Mouse (Mus musculus): Measurements from ENCODE around the gene Cpeb4.

The Cpeb4 gene

GRCm38 (mm10) chr11:31846771-31847468 is 25.1 kb upstream of the Cpeb4 start:
- in situ Hi-C loops (cut with MboI, MseI): no loop called here

GRCm38 (mm10) chr11:31847469-31847805 is 24.6 kb upstream of the Cpeb4 start:
- in situ Hi-C loops (cut with MboI, MseI): no loop called here

GRCm38 (mm10) chr11:31848725-31849124 is 23.3 kb upstream of the Cpeb4 start:
- in situ Hi-C loops (cut with MboI, MseI): no loop called here

GRCm38 (mm10) chr11:31850156-31850775 is 21.7 kb upstream of the Cpeb4 start:
- in situ Hi-C loops (cut with MboI, MseI): loop anchor here (10.0 kb wide), 1 partner anchor 145 kb away; no protein-coding TSS in a partner anchor

- in situ Hi-C loops (cut with MboI, MseI): loop anchor here (10.0 kb wide), 1 partner anchor 146 kb away; no protein-coding TSS in a partner anchor
These were observed 21.0 kb upstream of the Cpeb4 start for GRCm38 (mm10) chr11:31850995-31851394.

GRCm38 (mm10) chr11:31851702-31852560 is 20.1 kb upstream of the Cpeb4 start:
- in situ Hi-C loops (cut with MboI, MseI): loop anchor here (10.0 kb wide), 1 partner anchor 147 kb away; no protein-coding TSS in a partner anchor

- in situ Hi-C loops (cut with MboI, MseI): loop anchor here (10.0 kb wide), 1 partner anchor 150 kb away; no protein-coding TSS in a partner anchor
These were observed 17.1 kb upstream of the Cpeb4 start for GRCm38 (mm10) chr11:31854955-31855354.

- in situ Hi-C loops (cut with MboI, MseI): loop anchor here (10.0 kb wide), 1 partner anchor 153 kb away; no protein-coding TSS in a partner anchor
These were observed 14.5 kb upstream of the Cpeb4 start for GRCm38 (mm10) chr11:31857479-31857878.

GRCm38 (mm10) chr11:31861149-31861890 is 10.7 kb upstream of the Cpeb4 start:
- in situ Hi-C loops (cut with MboI, MseI): no loop called here

GRCm38 (mm10) chr11:31867976-31868375 is 4.0 kb upstream of the Cpeb4 start:
- in situ Hi-C loops (cut with MboI, MseI): loop anchor here (5.0 kb wide), 1 partner anchor 36 kb away; no protein-coding TSS in a partner anchor

GRCm38 (mm10) chr11:31870285-31871010 is 1.6 kb upstream of the Cpeb4 start:
- in situ Hi-C loops (cut with MboI, MseI): no loop called here

- in situ Hi-C loops (cut with MboI, MseI): no loop called here
These were observed 873 bp upstream of the Cpeb4 start for GRCm38 (mm10) chr11:31871135-31871541.

- in situ Hi-C loops (cut with MboI, MseI): no loop called here
These were observed 693 bp downstream of the Cpeb4 start for GRCm38 (mm10) chr11:31872546-31873261.

- in situ Hi-C loops (cut with MboI, MseI): no loop called here
These were observed 2.1 kb downstream of the Cpeb4 start for GRCm38 (mm10) chr11:31874071-31874470.

GRCm38 (mm10) chr11:31883671-31884070 is 11.7 kb downstream of the Cpeb4 start:
- in situ Hi-C loops (cut with MboI, MseI): no loop called here

- in situ Hi-C loops (cut with MboI, MseI): no loop called here
These were observed 13.8 kb downstream of the Cpeb4 start for GRCm38 (mm10) chr11:31885765-31886164.

- in situ Hi-C loops (cut with MboI, MseI): no loop called here
These were observed 16.2 kb downstream of the Cpeb4 start for GRCm38 (mm10) chr11:31888229-31888628.

GRCm38 (mm10) chr11:31892152-31892551 is 20.1 kb downstream of the Cpeb4 start:
- in situ Hi-C loops (cut with MboI, MseI): no loop called here

GRCm38 (mm10) chr11:31893639-31894038 is 21.6 kb downstream of the Cpeb4 start:
- in situ Hi-C loops (cut with MboI, MseI): no loop called here

All from T-helper 2 cell (primary cell).